Mouse (Mus musculus) hindbrain, embryonic 10.5 days (tissue): ENCODE data around the gene Neurl4. TPM values are rescaled to one million over a fixed set of nuclear protein-coding genes. Genes with fewer than 3 reads are reported as not detected.
A peak's percentile ranks its signal among the peaks of the same experiment; 100 is the strongest.
"Not testable (repeated sequence)": the region's sequence is repeated elsewhere in the genome, so short reads cannot be mapped to it uniquely, and the experiment has no call there.

ENCODE experiments used
- DNase-seq: peaks from one replicate; pipeline ENCODE4 v3.0.0-alpha.2; 2017; ENCODE audit warnings: low spot score
- H3K27ac ChIP-seq: fragments of 300-500 bp; sonication (generic); 2 replicates; pipeline ENCODE4 v1.5.1; 2016; ENCODE audit warnings: mild to moderate bottlenecking, moderate library complexity
- H3K27me3 ChIP-seq: fragments of 300-500 bp; sonication (generic); 2 replicates; pipeline ENCODE4 v1.6.1; 2016; ENCODE audit warnings: mild to moderate bottlenecking; ENCODE audit not compliant: poor library complexity, insufficient read depth, severe bottlenecking
- H3K36me3 ChIP-seq: fragments of 300-500 bp; sonication (generic); 2 replicates; pipeline ENCODE4 v1.6.1; 2016; ENCODE audit warnings: mild to moderate bottlenecking, moderate library complexity
- H3K4me1 ChIP-seq: fragments of 300-500 bp; sonication (generic); replicated peaks from 2 replicates; pipeline ENCODE4 v1.6.1; 2016; ENCODE audit warnings: mild to moderate bottlenecking
- H3K4me3 ChIP-seq: fragments of 300-500 bp; sonication (generic); 2 replicates; pipeline ENCODE4 v1.5.1; 2016; ENCODE audit warnings: mild to moderate bottlenecking, moderate library complexity
- H3K9me3 ChIP-seq: fragments of 300-500 bp; sonication (generic); 2 replicates; pipeline ENCODE4 v1.6.1; 2016; ENCODE audit warnings: mild to moderate bottlenecking, moderate library complexity
- WGBS: fragments of 180-500 bp; shearing (Covaris S2); methylation state at CpG from one replicate; pipeline ENCODE4 v1.1.7; 2016; 5-methylcytosine and 5-hydroxymethylcytosine counted together
- polyA plus RNA-seq: library from polyadenylated mRNA; unstranded; fragments of >200 nt; fragmentation: Nextera tagmentation; extraction: Ambion mirVana; gene quantifications from 2 replicates; pipeline ENCODE4 v1.2.1, GENCODE M21; 2016

The Neurl4 gene
- polyA plus RNA-seq, 1 experiment from 2014 or later, result 12.5 TPM

DNA sequence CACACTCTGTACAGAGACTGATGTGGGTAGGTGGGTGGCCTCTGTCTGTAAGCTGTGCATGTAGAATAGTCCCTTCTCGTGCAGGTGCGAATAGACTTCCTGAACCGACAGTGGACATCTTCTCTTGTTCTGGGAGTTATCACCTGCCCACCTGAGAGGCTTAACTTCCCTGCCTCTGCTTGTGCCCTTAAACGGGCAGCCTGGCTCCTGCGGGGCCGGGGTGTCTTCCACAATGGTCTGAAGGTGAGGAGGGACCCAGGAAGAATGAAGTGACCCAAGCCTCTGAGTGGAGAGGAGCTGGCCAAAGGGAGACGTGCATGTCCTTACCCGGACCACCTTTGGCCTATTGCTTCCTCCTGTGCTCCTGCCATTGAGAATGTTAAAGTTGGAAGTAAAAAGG lies 9.3 kb downstream of the Neurl4 start:
- no peaks in the 10 kb centered on the region for H3K9me3 ChIP-seq
- H3K27me3 ChIP-seq, result no peaks in the 10 kb centered on the region
- DNase-seq, result no peak
- no peak overlapping the region for H3K27ac ChIP-seq
- peaks cover 23% of the 10 kb centered on the region for H3K4me1 ChIP-seq
- peaks cover 90% of the 10 kb centered on the region for H3K36me3 ChIP-seq
- WGBS, result 90% methylated on average over 8 of the region's 8 CpGs
- H3K4me3 ChIP-seq, result no peak overlapping the region

DNA sequence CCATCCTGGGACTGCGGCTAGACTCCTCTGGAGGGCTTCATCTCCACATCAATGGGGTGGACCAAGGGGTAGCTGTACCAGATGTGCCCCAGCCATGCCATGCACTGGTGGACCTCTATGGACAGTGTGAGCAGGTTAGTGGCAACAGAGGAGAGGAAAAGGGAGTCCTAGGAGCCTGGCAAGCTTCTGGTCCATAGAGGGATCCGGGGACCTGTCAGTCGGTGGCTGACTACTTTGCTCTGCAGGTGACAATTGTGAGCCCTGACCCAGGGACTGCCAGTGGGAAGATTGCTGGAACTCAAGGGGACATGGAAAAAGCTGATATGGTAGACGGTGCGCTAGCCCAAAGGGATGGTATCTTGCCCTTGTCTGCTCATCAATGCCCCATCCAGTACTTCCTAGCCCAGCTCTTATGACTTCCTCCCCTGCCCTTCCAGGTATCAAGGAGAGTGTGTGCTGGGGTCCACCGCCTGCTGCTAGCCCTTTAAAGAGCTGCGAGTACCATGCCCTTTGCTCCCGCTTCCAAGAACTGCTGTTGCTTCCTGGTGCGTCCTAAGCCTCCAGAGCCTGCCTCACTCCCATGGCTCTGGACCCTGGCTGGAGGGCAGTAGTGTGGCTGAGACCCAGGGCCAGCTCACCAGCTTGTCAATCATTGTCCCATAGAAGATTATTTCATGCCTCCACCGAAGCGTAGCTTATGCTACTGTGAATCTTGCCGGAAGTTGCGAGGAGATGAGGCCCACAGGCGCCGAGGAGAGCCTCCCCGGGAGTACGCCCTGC lies 10.1 kb downstream of the Neurl4 start:
- H3K4me3 ChIP-seq, result peak overlapping the region; percentile 7; the same call in 1 of the 2 replicates
- H3K9me3 ChIP-seq, result no peaks in the 10 kb centered on the region
- DNase-seq, result no peak
- H3K27me3 ChIP-seq, result no peaks in the 10 kb centered on the region
- peaks cover 90% of the 10 kb centered on the region for H3K36me3 ChIP-seq
- peaks cover 31% of the 10 kb centered on the region for H3K4me1 ChIP-seq
- H3K27ac ChIP-seq, result no peak overlapping the region
- 93% methylated on average over 17 of the region's 17 CpGs for WGBS

DNA sequence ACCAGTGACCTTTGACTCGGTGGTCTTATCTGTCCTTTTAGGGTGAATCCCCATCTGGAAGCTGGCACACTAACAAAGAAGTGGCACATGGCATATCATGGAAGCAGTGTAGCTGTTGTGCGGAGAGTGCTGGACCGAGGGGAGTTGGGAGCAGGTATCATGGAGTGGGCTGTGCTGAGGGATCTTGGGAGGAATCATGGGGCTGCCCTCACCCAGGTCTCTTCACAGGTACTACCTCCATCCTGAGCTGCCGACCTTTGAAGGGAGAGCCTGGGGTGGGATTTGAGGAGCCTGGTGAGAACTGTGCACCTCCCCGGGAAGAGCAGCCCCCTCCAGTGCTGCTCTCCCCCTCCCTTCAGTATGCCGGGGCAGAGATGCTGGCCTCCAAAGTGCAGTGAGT lies 10.8 kb downstream of the Neurl4 start:
- Histone ChIP-seq H3K4me3 (peak overlapping the region; percentile 7; the same call in 1 of the 2 replicates), H3K27ac (no peak overlapping the region), H3K4me1 (peaks cover 37% of the 10 kb centered on the region), H3K9me3 (no peaks in the 10 kb centered on the region), H3K27me3 (no peaks in the 10 kb centered on the region), H3K36me3 (peaks cover 90% of the 10 kb centered on the region)
- 89% methylated on average over 6 of the region's 6 CpGs for WGBS
- no peak for DNase-seq

GRCm38 (mm10) chr11:69912716-69913530 lies 12.1 kb downstream of the Neurl4 start:
- Histone ChIP-seq H3K27me3 (no peaks in the 10 kb centered on the region), H3K4me3 (peak overlapping the region; percentile 99), H3K27ac (peak overlapping the region; percentile 95), H3K4me1 (peaks cover 47% of the 10 kb centered on the region), H3K9me3 (no peaks in the 10 kb centered on the region), H3K36me3 (peaks cover 90% of the 10 kb centered on the region)
- DNase-seq, result no peak
- 79% methylated on average over 15 of the region's 15 CpGs for WGBS

DNA sequence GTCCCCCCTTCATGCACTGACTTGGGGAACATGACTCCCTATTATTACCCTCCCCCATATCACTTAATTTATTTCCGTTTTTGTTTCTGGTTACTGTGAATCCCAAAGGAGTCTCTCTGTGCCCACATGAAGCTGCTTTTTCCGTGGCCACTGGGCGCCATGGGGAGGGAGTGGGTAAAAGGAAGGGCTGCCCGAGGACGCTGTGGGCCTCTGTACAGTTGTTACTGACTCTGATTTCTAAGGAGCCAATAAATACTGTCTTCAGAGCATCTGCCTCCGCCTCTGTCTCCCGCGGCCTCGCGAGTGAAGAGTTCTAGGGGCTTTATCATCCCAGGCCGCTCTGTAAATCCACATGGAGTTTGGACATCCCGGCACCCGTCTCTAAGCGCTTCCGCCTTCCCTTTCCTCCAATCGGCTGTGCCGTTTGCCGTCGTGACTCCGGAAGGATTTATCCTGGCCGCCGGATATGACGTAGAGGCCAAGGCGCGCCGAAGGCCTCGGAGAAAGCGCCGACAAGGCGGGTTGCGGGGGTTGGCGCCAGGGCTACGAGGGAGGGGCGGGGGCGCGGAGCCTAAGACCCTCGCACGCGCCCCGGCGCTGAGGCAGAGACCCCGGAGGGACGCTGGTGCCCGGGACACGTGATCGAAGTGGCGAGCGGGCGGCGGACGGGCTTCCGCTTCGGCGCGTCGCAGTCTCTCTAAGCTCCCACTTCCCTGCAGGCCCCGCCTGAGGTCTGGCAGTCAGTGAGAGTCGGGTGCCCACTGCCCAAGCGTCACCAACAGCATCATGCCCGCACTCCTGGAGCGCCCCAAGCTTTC lies 12.9 kb downstream of the Neurl4 start, which contains the start of gene Gps2:
TSS of gene Gps2 (plus strand) at position 335 of the 818 bp plus-strand sequence.
- H3K4me3 ChIP-seq, result peak within 1 kb of the TSS; percentile 99
- peaks cover 52% of the 10 kb centered on the region for H3K4me1 ChIP-seq
- peak; percentile 96 for DNase-seq
- no peaks in the 10 kb centered on the region for H3K27me3 ChIP-seq
- WGBS, result 2% methylated on average over 61 of the region's 61 CpGs
- peaks cover 90% of the 10 kb centered on the region for H3K36me3 ChIP-seq
- no peaks in the 10 kb centered on the region for H3K9me3 ChIP-seq
- peak within 1 kb of the TSS; percentile 95 for H3K27ac ChIP-seq

DNA sequence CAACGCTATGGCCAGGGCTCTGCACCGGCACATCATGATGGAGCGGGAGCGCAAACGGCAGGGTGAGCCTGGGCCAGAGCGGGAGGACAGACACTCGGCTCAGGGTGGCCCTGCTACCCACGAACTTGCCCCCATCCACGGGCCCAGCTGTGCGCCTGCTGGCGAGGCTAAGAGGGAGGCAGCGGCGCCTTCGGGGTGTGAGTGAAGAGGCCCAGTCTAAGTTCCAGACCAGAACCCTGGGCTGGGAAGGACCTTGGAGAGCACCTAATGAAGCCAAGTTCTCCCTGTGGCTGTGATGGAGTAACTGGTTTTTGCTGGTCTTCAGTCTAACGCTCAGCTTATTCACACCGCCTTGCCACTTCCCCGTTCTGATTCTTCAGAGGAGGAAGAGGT lies 13.5 kb downstream of the Neurl4 start:
- whole genome bisulfite sequencing, result 4% methylated on average over 17 of the region's 17 CpGs
- no peak for DNase-seq
- peaks cover 58% of the 10 kb centered on the region for H3K4me1 ChIP-seq

DNA sequence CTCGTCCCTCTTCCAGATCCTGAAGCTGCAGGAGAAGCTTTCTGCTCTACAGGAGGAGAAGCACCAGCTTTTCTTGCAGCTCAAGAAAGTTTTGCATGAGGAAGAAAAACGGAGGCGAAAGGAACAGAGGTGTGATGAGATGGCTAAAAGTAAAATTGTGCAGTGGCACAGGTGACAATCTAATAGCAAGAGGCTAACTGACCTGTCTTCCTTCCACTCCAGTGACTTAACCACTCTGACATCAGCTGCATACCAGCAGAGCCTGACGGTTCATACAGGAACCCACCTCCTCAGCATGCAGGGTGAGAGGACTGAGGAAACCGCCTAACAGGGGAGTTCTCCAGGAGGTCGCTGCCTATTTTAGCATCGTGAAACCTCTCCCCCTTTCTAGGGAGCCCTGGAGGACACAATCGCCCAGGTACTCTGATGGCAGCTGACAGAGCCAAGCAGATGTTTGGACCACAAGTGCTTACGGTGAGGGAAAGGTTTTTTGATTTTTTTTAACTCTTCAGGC lies 14.1 kb downstream of the Neurl4 start:
- Histone ChIP-seq H3K27me3 (no peaks in the 10 kb centered on the region), H3K4me1 (peaks cover 62% of the 10 kb centered on the region), H3K27ac (peak overlapping the region; percentile 95; the same call in 1 of the 2 replicates), H3K36me3 (peaks cover 88% of the 10 kb centered on the region), H3K4me3 (peak overlapping the region; percentile 99), H3K9me3 (no peaks in the 10 kb centered on the region)
- WGBS, result 44% methylated on average over 9 of the region's 9 CpGs
- DNase-seq, result no peak

More for the DNA sequence above, 13.5 kb downstream of the Neurl4 start:
- Histone ChIP-seq H3K4me3 (peak overlapping the region; percentile 99), H3K36me3 (peaks cover 90% of the 10 kb centered on the region), H3K27ac (peak overlapping the region; percentile 95), H3K27me3 (no peaks in the 10 kb centered on the region), H3K9me3 (no peaks in the 10 kb centered on the region)

GRCm38 (mm10) chr11:69915667-69916627 lies 15.1 kb downstream of the Neurl4 start:
- Histone ChIP-seq H3K27me3 (no peaks in the 10 kb centered on the region), H3K36me3 (peaks cover 78% of the 10 kb centered on the region), H3K4me1 (peaks cover 62% of the 10 kb centered on the region), H3K9me3 (no peaks in the 10 kb centered on the region), H3K27ac (no peak overlapping the region; the same call in 1 of the 2 replicates), H3K4me3 (peak overlapping the region; percentile 99)
- DNase-seq, result no peak
- whole genome bisulfite sequencing, result 63% methylated on average over 5 of the region's 5 CpGs

DNA sequence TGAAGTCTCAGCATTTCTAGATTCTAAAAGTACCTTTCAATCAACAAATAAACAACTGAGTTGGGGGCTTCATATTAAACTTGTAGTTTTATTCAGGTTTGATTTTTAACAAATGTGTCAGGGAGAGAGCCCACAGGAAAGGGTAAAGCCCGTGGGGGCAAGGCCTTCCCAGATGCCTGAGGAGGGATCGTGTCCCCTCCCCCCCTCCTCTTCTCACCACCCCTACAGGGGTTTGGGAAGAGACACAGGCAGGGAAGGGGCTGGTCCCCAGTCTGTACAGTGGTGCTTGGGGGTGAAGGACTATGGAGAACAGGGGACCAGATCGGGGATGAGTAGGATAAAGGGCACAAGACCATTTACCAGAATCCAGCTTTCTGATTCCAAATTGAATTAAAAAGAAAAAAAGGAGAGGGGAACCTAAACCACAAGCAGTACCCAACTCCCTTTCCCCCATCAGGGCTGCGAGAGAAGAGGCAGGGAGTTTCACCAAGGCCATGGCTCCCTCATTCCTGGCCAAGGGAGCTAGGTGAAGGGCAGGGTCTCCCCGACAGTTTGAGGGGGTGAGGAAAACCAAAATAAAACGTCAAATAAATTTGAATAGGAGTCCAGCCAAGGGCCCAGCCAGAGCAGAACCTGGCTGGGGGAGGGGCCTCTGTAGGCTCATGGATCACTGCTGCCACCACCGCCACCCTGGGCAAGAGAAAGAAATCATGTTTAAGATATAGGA lies 15.9 kb downstream of the Neurl4 start:
- H3K27me3 ChIP-seq, H3K27ac ChIP-seq, DNase-seq, H3K9me3 ChIP-seq: not testable (repeated sequence)
- Histone ChIP-seq H3K4me3 (peak overlapping the region; percentile 99; the same call in 1 of the 2 replicates), H3K36me3 (peaks cover 69% of the 10 kb centered on the region), H3K4me1 (peaks cover 62% of the 10 kb centered on the region)
- WGBS, result 67% methylated on average over 7 of the region's 7 CpGs

GRCm38 (mm10) chr11:69917379-69917948 lies 16.6 kb downstream of the Neurl4 start:
- no peaks in the 10 kb centered on the region for H3K9me3 ChIP-seq
- H3K4me1 ChIP-seq, result peaks cover 65% of the 10 kb centered on the region
- peak overlapping the region; percentile 23; the same call in 1 of the 2 replicates for H3K4me3 ChIP-seq
- no peak for DNase-seq
- WGBS, result 89% methylated on average over 8 of the region's 8 CpGs
- H3K27ac ChIP-seq, result no peak overlapping the region
- H3K36me3 ChIP-seq, result peaks cover 63% of the 10 kb centered on the region
- no peaks in the 10 kb centered on the region for H3K27me3 ChIP-seq
